Mouse (Mus musculus) liver, embryonic 16.5 days (tissue): ENCODE results near the gene Cacng8. TPM values are rescaled to one million over a fixed set of nuclear protein-coding genes. Genes with fewer than 3 reads are reported as not detected.

Experiments used
- ATAC-seq: fragments of 200-750 bp; cut with Nextera tagmentation; 2 replicates; pipeline ENCODE4 v1.8.0; 2017; ENCODE audit warnings: low read depth, mild to moderate bottlenecking, moderate number of reproducible peaks, moderate library complexity
- H3K27ac ChIP-seq: fragments of 300-500 bp; sonication (generic); 2 replicates; pipeline ENCODE4 v1.5.1; 2014; ENCODE audit warnings: mild to moderate bottlenecking, low read length
- H3K27me3 ChIP-seq: fragments of 300-500 bp; sonication (generic); 2 replicates; pipeline ENCODE4 v1.6.1; 2014; ENCODE audit warnings: low read depth, low read length, mixed read lengths; ENCODE audit not compliant: control insufficient read depth, insufficient read depth
- H3K36me3 ChIP-seq: fragments of 300-500 bp; sonication (generic); 2 replicates; pipeline ENCODE4 v1.6.1; 2014; ENCODE audit warnings: mild to moderate bottlenecking; ENCODE audit not compliant: control insufficient read depth, insufficient read depth
- H3K4me1 ChIP-seq: fragments of 300-500 bp; sonication (generic); 2 replicates; pipeline ENCODE4 v1.6.1; 2014; ENCODE audit warnings: low read depth, low read length, mixed read lengths; ENCODE audit not compliant: control insufficient read depth
- H3K4me2 ChIP-seq: fragments of 300-500 bp; sonication (generic); 2 replicates; pipeline ENCODE4 v1.6.1; 2014; ENCODE audit warnings: low read depth, low read length, mixed read lengths
- H3K4me3 ChIP-seq: fragments of 300-500 bp; sonication (generic); 2 replicates; pipeline ENCODE4 v1.5.1; 2014; ENCODE audit warnings: low read depth, mild to moderate bottlenecking, low read length
- H3K9ac ChIP-seq: fragments of 300-500 bp; sonication (generic); 2 replicates; pipeline ENCODE4 v1.6.1; 2014; ENCODE audit warnings: low read depth, low read length
- H3K9me3 ChIP-seq: fragments of 300-500 bp; sonication (generic); replicated peaks from 2 replicates; pipeline ENCODE4 v1.6.1; 2016; ENCODE audit warnings: low read length; ENCODE audit not compliant: control insufficient read depth
- WGBS: fragments of 180-500 bp; shearing (Covaris S2); extraction: QIAGEN DNeasy Blood & Tissue Kit; methylation state at CpG from one replicate; pipeline ENCODE4 v1.1.7; 2014; ENCODE audit not compliant: insufficient replicate concordance; 5-methylcytosine and 5-hydroxymethylcytosine counted together
- polyA plus RNA-seq: library from polyadenylated mRNA; unstranded; fragments of >200 nt; fragmentation: Nextera tagmentation; extraction: Ambion mirVana; gene quantifications from 2 replicates; pipeline ENCODE4 v1.2.1, GENCODE M21; 2015

The Cacng8 gene
- not detected in 2 replicates for polyA plus RNA-seq

DNA sequence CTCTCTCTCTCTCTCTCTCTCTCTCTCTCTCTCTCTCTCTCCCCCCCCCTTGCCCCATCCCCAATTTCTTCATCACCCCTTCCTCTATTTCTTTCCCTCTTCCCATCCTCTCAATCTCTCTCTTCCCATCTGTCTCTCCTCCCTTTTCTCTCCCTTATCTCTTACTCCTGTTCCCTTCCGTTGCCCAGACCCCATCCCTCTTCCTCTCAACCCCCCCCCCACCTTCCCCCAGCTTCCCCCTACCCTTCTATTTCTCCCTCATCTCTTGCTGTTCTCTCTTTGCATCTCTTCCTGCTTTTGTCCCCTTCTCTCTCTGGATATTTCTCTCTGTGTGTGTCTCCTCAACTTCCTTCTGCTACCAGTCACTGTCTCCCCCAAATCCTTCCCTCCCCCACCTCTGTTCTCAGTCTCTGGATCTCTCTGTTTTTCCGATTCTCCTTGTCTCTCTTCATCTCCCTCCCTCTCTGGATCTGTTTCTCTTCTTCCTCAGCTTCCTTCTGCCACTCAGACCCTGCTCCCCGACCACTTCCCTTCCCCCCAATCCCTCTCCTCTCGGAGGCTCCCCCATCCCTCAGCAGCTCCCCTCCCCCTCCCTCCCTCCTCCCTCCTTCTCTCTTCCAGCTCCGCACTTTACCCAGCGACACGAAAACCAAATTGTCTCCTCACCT lies at the start of gene Cacng8:
Gene Cacng8 (plus strand): TSS at position 271 of the 668 bp plus-strand sequence.
- H3K4me2 ChIP-seq: no peak within 1 kb of the TSS
- no peaks in the 10 kb centered on the region for H3K9me3 ChIP-seq
- H3K27me3 ChIP-seq: peaks cover 2% of the 10 kb centered on the region
- no peak within 1 kb of the TSS for H3K27ac ChIP-seq
- WGBS: 0% methylated on average over 7 of the region's 7 CpGs
- no peak within 1 kb of the TSS for H3K4me3 ChIP-seq
- no peak for ATAC-seq
- H3K9ac ChIP-seq: no peak within 1 kb of the TSS
- no peaks in the 10 kb centered on the region for H3K36me3 ChIP-seq
- no peaks in the 10 kb centered on the region for H3K4me1 ChIP-seq

DNA sequence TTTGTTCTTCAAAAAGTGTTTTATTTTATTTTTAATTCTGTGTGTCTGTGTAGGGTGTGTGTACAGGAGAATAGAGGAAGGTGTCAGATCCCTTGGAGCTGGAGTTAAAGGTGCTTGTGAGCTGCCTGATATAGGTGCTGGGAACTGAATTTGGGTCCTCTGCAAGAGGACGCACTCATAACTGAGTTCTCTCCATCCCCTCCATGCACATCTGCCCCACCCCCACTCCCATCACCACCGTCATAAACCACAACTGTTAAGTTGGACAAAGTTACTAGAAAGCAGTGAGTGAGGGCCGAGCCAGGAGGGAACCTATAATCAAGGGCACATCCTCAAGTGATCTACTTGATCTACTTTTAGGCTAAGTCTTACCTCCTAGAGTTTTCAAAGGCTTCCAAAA lies 46.6 kb upstream of the Cacng8 start:
- no peaks in the 10 kb centered on the region for H3K36me3 ChIP-seq
- no peaks in the 10 kb centered on the region for H3K9me3 ChIP-seq
- H3K9ac ChIP-seq: no peak overlapping the region
- no peak for ATAC-seq
- H3K27me3 ChIP-seq: no peaks in the 10 kb centered on the region
- no peaks in the 10 kb centered on the region for H3K4me1 ChIP-seq
- WGBS: 50% methylated on average over 3 of the region's 3 CpGs
- no peak overlapping the region for H3K27ac ChIP-seq
- H3K4me2 ChIP-seq: no peak overlapping the region
- no peak overlapping the region for H3K4me3 ChIP-seq

DNA sequence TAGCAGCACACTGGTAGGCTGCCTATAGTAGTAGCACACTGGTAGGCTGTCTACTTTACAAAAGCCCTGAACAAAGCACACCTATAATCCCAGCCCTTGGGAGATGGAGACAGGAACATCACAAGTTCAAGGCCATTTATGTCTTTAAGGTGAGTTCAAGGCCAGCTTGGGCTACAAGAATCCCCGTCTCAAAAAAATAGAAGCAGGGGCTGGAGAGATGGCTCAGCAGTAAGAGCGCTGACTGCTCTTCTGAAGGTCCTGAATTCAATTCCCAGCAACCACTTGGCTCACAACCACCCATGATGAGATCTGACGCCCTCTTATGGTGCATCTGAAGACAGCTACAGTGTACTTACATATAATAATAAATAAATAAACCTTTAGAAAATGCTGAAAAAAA lies 45.2 kb upstream of the Cacng8 start:
- H3K27ac ChIP-seq: no peak overlapping the region
- H3K4me3 ChIP-seq: no peak overlapping the region
- H3K9ac ChIP-seq: no peak overlapping the region
- no peak for ATAC-seq
- H3K27me3 ChIP-seq: no peaks in the 10 kb centered on the region
- WGBS: 63% methylated on average over 3 of the region's 3 CpGs
- no peak overlapping the region for H3K4me2 ChIP-seq
- H3K4me1 ChIP-seq: no peaks in the 10 kb centered on the region
- no peaks in the 10 kb centered on the region for H3K9me3 ChIP-seq
- H3K36me3 ChIP-seq: no peaks in the 10 kb centered on the region

DNA sequence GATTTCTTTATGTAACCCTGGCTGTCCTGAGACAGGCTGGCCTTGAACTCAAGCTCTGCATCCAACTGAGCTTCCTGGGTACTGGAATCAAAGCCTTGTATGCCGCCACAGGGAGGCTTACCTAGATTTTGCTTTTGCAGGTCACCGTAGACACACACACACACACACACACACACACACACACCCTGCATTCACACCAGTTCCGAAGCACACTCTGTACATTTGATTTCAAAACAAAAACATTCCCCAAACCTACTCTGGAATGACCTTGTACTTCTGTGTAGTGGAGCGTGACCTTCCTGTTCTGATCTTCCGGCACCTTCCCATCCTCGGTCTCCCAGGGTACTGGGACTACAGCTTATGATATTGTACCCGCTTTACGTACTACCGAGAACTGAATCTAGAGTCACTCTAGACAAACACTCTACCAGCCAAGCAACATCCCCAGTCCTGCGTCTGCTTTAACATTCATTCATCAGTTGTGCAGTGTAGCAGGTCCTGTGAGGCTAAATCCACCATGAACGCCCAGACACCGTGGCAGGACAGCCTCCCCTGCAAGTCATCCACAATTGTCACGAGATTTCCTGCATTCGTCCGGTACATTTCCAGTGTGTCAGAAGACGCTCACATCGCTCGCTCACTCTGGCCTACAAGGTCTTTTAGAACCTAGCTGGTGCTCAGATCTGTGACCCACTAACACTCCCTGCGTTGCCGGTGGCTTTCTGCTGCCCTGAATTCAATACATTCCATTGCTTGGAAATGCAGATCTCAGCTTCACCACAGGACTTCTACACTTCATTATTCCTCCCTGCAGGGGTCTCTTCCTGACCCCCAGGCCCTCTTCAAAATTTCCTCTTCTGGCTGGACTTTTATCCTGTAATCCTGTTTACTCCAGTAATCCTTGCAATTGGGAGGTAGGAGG lies 42.9 kb upstream of the Cacng8 start:
- no peak overlapping the region for H3K9ac ChIP-seq
- no peak overlapping the region for H3K27ac ChIP-seq
- WGBS: 58% methylated on average over 20 of the region's 20 CpGs
- no peaks in the 10 kb centered on the region for H3K4me1 ChIP-seq
- H3K4me2 ChIP-seq: no peak overlapping the region
- H3K9me3 ChIP-seq: no peaks in the 10 kb centered on the region
- no peaks in the 10 kb centered on the region for H3K36me3 ChIP-seq
- no peak overlapping the region for H3K4me3 ChIP-seq
- H3K27me3 ChIP-seq: no peaks in the 10 kb centered on the region
- ATAC-seq: no peak

DNA sequence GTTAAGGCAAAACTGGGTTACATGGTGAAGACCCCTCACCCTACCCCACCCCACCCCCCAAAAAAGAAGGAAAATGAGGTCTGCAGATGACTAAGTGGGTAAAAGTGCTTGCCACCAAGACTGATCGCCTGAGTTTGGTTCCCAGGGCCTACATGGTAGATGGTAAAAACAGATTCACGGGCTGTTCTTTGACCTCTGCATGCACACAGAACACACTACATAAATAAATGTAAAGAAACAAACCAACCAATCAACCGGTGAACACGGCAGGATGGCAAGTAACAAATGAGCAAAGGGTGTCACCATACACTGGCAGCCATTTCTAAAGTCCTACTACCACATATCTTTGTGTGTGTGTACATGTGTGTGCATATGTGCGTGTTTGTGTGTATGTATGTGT lies 42.2 kb upstream of the Cacng8 start:
- Histone ChIP-seq H3K36me3 (no peaks in the 10 kb centered on the region), H3K9me3 (no peaks in the 10 kb centered on the region), H3K4me3 (no peak overlapping the region), H3K4me1 (no peaks in the 10 kb centered on the region), H3K27ac (no peak overlapping the region), H3K9ac (no peak overlapping the region), H3K27me3 (no peaks in the 10 kb centered on the region), H3K4me2 (no peak overlapping the region)
- no peak for ATAC-seq
- 58% methylated on average over 5 of the region's 5 CpGs for WGBS

DNA sequence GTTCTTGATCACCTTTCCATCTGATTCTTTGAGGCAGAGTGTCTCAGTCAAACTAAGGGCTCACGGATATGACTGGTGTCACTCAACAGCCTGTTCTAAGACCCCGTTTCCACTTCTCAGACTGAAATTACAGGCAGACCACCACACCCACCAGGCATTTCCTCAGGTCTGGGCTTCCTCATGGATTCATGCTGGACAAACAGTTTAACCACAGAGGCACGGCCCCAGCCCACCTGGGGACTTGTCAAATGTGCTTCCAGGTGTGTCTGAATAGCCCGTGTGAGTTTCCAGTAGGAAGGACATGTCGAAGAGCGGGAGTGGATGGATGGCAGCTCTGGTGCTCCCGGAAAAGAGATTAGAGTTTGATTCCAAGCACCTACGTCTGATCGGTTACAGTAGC lies 40.7 kb upstream of the Cacng8 start:
- no peaks in the 10 kb centered on the region for H3K36me3 ChIP-seq
- H3K4me1 ChIP-seq: no peaks in the 10 kb centered on the region
- no peaks in the 10 kb centered on the region for H3K9me3 ChIP-seq
- WGBS: 69% methylated on average over 9 of the region's 9 CpGs
- H3K9ac ChIP-seq: no peak overlapping the region
- no peak for ATAC-seq
- H3K4me2 ChIP-seq: no peak overlapping the region
- H3K27me3 ChIP-seq: no peaks in the 10 kb centered on the region
- H3K27ac ChIP-seq: no peak overlapping the region
- no peak overlapping the region for H3K4me3 ChIP-seq

DNA sequence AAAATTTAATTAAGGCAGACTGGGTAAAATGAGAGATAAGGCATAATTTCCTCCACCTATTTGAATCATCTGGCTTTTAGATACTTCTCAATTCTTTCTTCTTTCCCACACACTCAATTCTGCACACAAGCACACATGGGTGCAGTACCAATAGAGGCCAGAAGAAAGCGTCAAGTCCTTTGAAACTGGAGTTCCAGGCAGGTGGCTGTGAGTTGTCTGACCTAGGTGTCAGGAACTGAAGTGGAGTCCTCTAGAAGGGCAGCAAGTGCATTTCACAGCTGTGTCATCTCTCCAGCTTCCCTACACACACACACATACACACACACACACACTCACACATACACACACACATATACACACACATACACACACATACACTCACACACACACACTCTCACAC lies 38.9 kb upstream of the Cacng8 start:
- WGBS: 58% methylated on average over 1 of the region's 1 CpGs
- Histone ChIP-seq H3K4me2 (no peak overlapping the region), H3K4me1 (no peaks in the 10 kb centered on the region), H3K9me3 (no peaks in the 10 kb centered on the region), H3K4me3 (no peak overlapping the region), H3K9ac (no peak overlapping the region), H3K36me3 (no peaks in the 10 kb centered on the region), H3K27ac (no peak overlapping the region), H3K27me3 (no peaks in the 10 kb centered on the region)
- ATAC-seq: no peak

DNA sequence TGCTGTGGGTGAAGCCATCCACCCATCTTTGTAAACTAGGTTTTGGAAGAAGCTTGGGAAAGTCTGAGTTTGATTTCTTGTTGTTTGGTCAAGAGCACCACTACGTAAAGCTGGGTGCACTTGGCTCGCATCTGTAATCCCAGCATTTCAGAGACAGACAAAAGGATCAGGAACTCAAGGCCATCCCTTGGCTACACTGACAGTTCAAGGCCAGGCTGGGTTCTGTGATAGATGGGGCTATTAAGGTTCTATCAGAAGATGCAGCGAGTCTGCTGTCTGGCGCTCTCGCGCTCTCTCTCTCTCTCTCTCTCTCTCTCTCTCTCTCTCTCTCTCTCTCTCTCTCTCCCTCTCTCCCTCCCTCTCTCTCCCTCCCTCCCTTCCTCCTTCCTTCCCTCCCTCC lies 35.6 kb upstream of the Cacng8 start:
- Histone ChIP-seq H3K4me2 (no peak overlapping the region), H3K4me1 (no peaks in the 10 kb centered on the region), H3K9me3 (no peaks in the 10 kb centered on the region), H3K27ac (no peak overlapping the region), H3K27me3 (no peaks in the 10 kb centered on the region), H3K9ac (no peak overlapping the region), H3K4me3 (no peak overlapping the region), H3K36me3 (no peaks in the 10 kb centered on the region)
- 68% methylated on average over 6 of the region's 6 CpGs for WGBS
- ATAC-seq: no peak

DNA sequence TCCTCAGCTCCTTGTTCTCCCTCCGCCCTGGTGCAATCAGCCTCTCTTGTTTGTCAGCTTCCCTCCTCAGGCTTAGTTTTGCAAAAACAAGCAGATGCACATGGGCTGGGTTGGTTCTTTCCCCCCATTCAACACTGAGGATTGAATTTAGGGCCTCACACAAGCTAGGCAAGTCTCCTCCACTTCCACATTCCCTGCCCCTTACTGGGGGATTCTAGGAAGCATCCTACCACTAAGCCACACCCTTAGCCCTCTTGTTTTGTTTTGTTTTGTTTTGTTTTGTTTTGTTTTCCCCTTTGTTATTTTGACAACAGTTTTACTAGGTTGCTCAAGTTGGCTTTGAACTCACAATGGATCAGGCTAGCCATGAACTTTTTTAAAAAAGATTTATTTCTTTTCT lies 29.8 kb upstream of the Cacng8 start:
- WGBS: 54% methylated on average over 1 of the region's 1 CpGs
- Histone ChIP-seq H3K9me3 (no peaks in the 10 kb centered on the region), H3K4me1 (no peaks in the 10 kb centered on the region), H3K4me2 (no peak overlapping the region), H3K9ac (no peak overlapping the region), H3K27me3 (no peaks in the 10 kb centered on the region), H3K36me3 (no peaks in the 10 kb centered on the region), H3K27ac (no peak overlapping the region), H3K4me3 (no peak overlapping the region)
- ATAC-seq: no peak
